Mouse (Mus musculus) liver, embryonic 14.5 days (tissue): ENCODE results near the gene Sp9. TPM values are rescaled to one million over a fixed set of nuclear protein-coding genes. Genes with fewer than 3 reads are reported as not detected.

ENCODE experiments used
- ATAC-seq: fragments of 200-750 bp; cut with Nextera tagmentation; 2 replicates; pipeline ENCODE4 v1.8.0; 2017; ENCODE audit warnings: moderate number of reproducible peaks, mild to moderate bottlenecking, moderate library complexity; ENCODE audit not compliant: insufficient read depth
- DNase-seq, 3 experiments: peaks; one replicate each; pipeline ENCODE4 v3.0.0-alpha.2; 2012 to 2013; ENCODE audit warnings: low read depth in 3 of 3, low spot score in 3 of 3
- H3K27ac ChIP-seq: fragments of 300-500 bp; sonication (generic); 2 replicates; pipeline ENCODE4 v1.5.1; 2014; ENCODE audit warnings: moderate library complexity, mild to moderate bottlenecking, control low read depth, inconsistent platforms
- H3K27me3 ChIP-seq: fragments of 300-500 bp; sonication (generic); 2 replicates; pipeline ENCODE4 v1.6.1; 2014; ENCODE audit warnings: mild to moderate bottlenecking, low read length, moderate library complexity; ENCODE audit not compliant: control insufficient read depth, insufficient read depth
- H3K36me3 ChIP-seq: fragments of 300-500 bp; sonication (generic); replicated peaks from 2 replicates; pipeline ENCODE4 v1.6.1; 2014; ENCODE audit warnings: low read depth; ENCODE audit not compliant: control insufficient read depth, insufficient read depth
- H3K4me1 ChIP-seq, 2 experiments: fragments of 200-500 bp in 1 of 2; fragments of 300-500 bp in 1 of 2; sonication (generic) in 1 of 2; replicated peaks; 2 replicates each; pipeline ENCODE4 v1.6.1; 2012 to 2014; ENCODE audit warnings: antibody characterized with exemption in 1 of 2, inconsistent platforms in 1 of 2, low read length in 1 of 2; ENCODE audit not compliant: control insufficient read depth in 2 of 2, insufficient read depth in 2 of 2
- H3K4me2 ChIP-seq: fragments of 300-500 bp; sonication (generic); 2 replicates; pipeline ENCODE4 v1.6.1; 2014; ENCODE audit warnings: low read depth, mild to moderate bottlenecking, control low read depth, moderate library complexity
- H3K4me3 ChIP-seq, 2 experiments: fragments of 200-500 bp in 1 of 2; fragments of 300-500 bp in 1 of 2; sonication (generic) in 1 of 2; 2 replicates each; pipeline ENCODE4 v1.5.1; 2012 to 2014; ENCODE audit warnings: low read depth in 2 of 2, low read length in 2 of 2, mild to moderate bottlenecking in 2 of 2, control low read depth in 1 of 2, inconsistent platforms in 1 of 2, moderate library complexity in 1 of 2; ENCODE audit not compliant: insufficient read depth in 1 of 2
- H3K9ac ChIP-seq: fragments of 300-500 bp; sonication (generic); replicated peaks from 2 replicates; pipeline ENCODE4 v1.6.1; 2014; ENCODE audit warnings: mild to moderate bottlenecking, control low read depth, moderate library complexity
- H3K9me3 ChIP-seq: fragments of 300-500 bp; sonication (generic); 2 replicates; pipeline ENCODE4 v1.6.1; 2016; ENCODE audit warnings: low read length, mixed read lengths; ENCODE audit not compliant: control insufficient read depth
- CTCF ChIP-seq: IDR thresholded peaks from 2 replicates; pipeline ENCODE4 v1.5.1; 2016; ENCODE audit warnings: antibody characterized with exemption, low read depth, control low read depth
- EP300 ChIP-seq: IDR thresholded peaks from 2 replicates; pipeline ENCODE4 v1.6.1; 2016; ENCODE audit warnings: antibody characterized with exemption, low read depth
- WGBS: fragments of 180-500 bp; shearing (Covaris S2); extraction: QIAGEN DNeasy Blood & Tissue Kit; methylation state at CpG from one replicate; pipeline ENCODE4 v1.1.7; 2014; ENCODE audit not compliant: insufficient replicate concordance; 5-methylcytosine and 5-hydroxymethylcytosine counted together
- polyA plus RNA-seq, 2 experiments: library from polyadenylated mRNA; depleted of rRNA in 1 of 2; stranded (reverse) in 1 of 2; unstranded in 1 of 2; fragments of >200 nt; fragmentation: Nextera tagmentation in 1 of 2; extraction: Ambion mirVana in 1 of 2; gene quantifications; 2 replicates each; pipeline versions ENCODE4 v1.2.1 to v1.2.3; 2012 to 2014

Sp9 gene
- polyA plus RNA-seq, 2 experiments, result 0.15 TPM; not detected in 1

DNA sequence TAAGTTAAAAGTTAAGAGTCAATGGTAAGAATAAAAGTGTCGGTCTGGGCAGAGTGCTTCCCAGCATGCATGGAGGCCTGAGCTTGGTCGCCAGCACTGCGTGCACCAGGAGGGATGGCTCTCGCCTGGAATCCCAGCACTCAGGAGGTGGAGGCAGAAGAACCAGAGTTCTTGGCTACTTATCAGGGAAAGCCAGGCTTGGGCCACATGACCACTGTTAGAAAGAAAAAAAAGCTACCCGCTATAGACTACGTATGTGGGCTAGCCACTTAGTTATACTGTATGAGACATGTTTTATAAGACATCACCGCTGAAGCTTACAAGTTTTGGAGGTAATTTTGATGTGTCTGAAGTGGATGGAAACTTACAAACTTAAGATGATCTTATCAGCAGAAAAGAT is 26.4 kb downstream of the Sp9 start:
- Histone ChIP-seq H3K36me3 (peaks cover 36% of the 10 kb centered on the region), H3K4me3 (no peak overlapping the region), H3K9ac (no peak overlapping the region), H3K27ac (no peak overlapping the region), H3K4me1 (peaks cover 21 to 28% of the 10 kb centered on the region in 2 experiments), H3K27me3 (no peaks in the 10 kb centered on the region), H3K4me2 (no peak overlapping the region), H3K9me3 (no peaks in the 10 kb centered on the region)
- 64% methylated on average over 7 of the region's 7 CpGs for WGBS
- ATAC-seq, result peak; percentile 29; the same call in 1 of the 2 replicates
- DNase-seq, result no peak
- TF ChIP-seq CTCF (no peak), EP300 (no peak)

DNA sequence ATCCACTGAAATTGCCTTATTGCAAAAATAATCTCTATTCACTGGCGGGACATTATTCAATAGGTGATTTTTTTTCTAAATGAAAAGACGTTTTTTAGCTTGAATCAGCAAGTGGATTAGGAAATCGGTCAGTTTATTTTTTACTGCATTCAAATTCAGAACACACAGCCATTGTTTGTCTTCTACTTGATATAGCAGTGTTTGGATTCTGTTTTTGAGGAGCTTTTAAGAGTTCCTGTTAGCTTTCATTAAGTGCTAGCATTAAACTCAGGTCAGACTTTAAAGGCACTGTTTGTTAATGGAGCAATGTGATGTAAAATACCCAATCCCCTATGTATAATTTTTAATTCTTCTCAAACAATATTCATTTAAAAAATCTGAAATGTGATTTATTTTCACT is 27.1 kb downstream of the Sp9 start:
- Histone ChIP-seq H3K27ac (no peak overlapping the region), H3K27me3 (no peaks in the 10 kb centered on the region), H3K4me2 (no peak overlapping the region), H3K4me1 (peaks cover 22 to 31% of the 10 kb centered on the region in 2 experiments), H3K9me3 (no peaks in the 10 kb centered on the region), H3K36me3 (peaks cover 39% of the 10 kb centered on the region), H3K9ac (no peak overlapping the region), H3K4me3 (no peak overlapping the region)
- TF ChIP-seq EP300 (no peak), CTCF (no peak)
- no peak for ATAC-seq
- 60% methylated on average over 3 of the region's 3 CpGs for WGBS
- no peak for DNase-seq

DNA sequence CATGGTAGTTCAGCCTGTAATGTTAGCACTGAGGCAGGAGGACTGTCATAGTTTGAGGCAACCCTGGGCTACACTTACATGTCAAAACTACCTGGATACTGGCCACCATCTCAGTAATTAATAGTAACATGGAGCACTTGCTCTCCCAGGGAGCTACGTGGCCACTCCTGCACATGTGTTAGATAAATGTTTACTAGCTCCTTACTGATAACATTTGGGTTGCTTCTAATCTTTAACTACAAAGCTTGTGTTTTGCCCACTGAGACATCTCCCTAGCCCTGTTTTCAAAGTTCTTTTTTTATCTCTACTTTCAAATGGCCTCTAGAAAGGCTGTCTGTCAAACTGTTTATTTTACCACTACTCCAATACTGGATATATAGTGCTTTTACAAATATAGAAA is 30.3 kb downstream of the Sp9 start:
- 0% methylated on average over 1 of the region's 1 CpGs for WGBS
- peak; percentile 92 for ATAC-seq
- peak overlapping the region; percentile 48 for H3K9ac ChIP-seq

DNA sequence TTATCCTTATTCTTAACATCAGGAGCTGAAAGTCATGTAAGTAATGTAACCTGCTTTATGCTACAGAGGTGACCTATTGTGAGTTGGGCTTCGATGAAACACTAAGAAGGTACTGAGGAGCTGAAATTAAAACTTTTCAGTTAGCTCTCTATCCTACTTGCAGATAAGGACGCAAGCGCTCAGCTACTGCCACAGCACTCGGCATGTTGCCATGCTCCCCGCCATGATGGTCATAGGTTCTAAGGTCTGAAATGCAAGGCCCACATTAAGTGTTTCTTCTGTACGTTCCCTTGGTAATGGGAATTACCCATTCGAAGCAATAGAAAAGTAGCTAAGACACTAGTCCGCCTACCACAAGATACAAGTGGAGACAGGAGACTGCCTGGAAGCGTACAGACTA is 31.0 kb downstream of the Sp9 start:
- no peak for TF ChIP-seq CTCF
- no peak for ATAC-seq
- H3K4me3 ChIP-seq, result no peak overlapping the region
- no peaks in the 10 kb centered on the region for H3K27me3 ChIP-seq
- peak overlapping the region; percentile 75 for H3K27ac ChIP-seq
- H3K36me3 ChIP-seq, result peaks cover 62% of the 10 kb centered on the region
- no peak overlapping the region for H3K9ac ChIP-seq
- 66% methylated on average over 9 of the region's 9 CpGs for WGBS
- H3K4me1 ChIP-seq, result peaks cover 22% of the 10 kb centered on the region in 2 experiments
- no peak for DNase-seq
- peak overlapping the region; percentile 57 for H3K4me2 ChIP-seq
- H3K9me3 ChIP-seq, result no peaks in the 10 kb centered on the region

More for the DNA sequence above, 30.3 kb downstream of the Sp9 start:
- peak overlapping the region; percentile 57 for H3K4me2 ChIP-seq
- H3K27ac ChIP-seq, result peak overlapping the region; percentile 75
- H3K36me3 ChIP-seq, result peaks cover 59% of the 10 kb centered on the region
- H3K27me3 ChIP-seq, result no peaks in the 10 kb centered on the region
- H3K9me3 ChIP-seq, result no peaks in the 10 kb centered on the region
- TF ChIP-seq CTCF (no peak), EP300 (peak; percentile 75)
- peak in 2 of 3 experiments; percentile 43 to 59 for DNase-seq
- H3K4me1 ChIP-seq, result peaks cover 22% of the 10 kb centered on the region in 2 experiments
- 0 out of 4 replicates have a peak overlapping the region, but pooled peaks of 1 of the 2 experiments have one; percentile 4 for H3K4me3 ChIP-seq

DNA sequence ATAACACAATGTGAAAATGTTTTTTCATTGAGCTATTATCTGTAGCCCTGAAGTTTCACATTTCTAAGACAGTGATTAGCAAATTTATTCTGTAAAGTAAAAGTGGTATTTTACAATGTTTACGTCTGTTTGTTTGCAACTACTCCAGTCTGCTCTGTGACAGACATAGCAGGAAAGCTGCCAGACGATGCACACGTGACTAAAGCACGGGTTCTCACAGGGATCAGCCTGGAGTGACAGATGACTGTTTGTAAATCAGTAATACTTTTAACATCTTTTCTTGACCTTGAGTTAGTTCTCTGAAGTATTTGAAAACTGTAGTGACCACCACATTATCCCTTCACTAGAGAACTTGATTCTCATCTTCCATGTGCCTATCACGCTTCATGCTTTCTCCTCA is 32.8 kb downstream of the Sp9 start:
- DNase-seq (no peak), ATAC-seq (no peak)
- Histone ChIP-seq H3K36me3 (peaks cover 70% of the 10 kb centered on the region), H3K27me3 (no peaks in the 10 kb centered on the region), H3K4me2 (no peak overlapping the region), H3K9me3 (no peaks in the 10 kb centered on the region), H3K9ac (no peak overlapping the region), H3K4me1 (peaks cover 22% of the 10 kb centered on the region in 2 experiments), H3K27ac (no peak overlapping the region), H3K4me3 (no peak overlapping the region)
- TF ChIP-seq EP300 (no peak), CTCF (no peak)
- 86% methylated on average over 5 of the region's 5 CpGs for WGBS
